Mouse (Mus musculus) hindbrain, embryonic 15.5 days (tissue): ENCODE data around the gene Rad51b. TPM values are rescaled to one million over a fixed set of nuclear protein-coding genes. Genes with fewer than 3 reads are reported as not detected.

Experiments used
- ATAC-seq: fragments of 200-750 bp; cut with Nextera tagmentation; 2 replicates; pipeline ENCODE4 v1.8.0; 2017; ENCODE audit warnings: low read depth, moderate number of reproducible peaks, moderate TSS enrichment; ENCODE audit not compliant: low FRiP score
- H3K27ac ChIP-seq: fragments of 300-500 bp; sonication (generic); replicated peaks from 2 replicates; pipeline ENCODE4 v1.5.1; 2015; ENCODE audit warnings: mild to moderate bottlenecking, inconsistent platforms
- H3K27me3 ChIP-seq: fragments of 300-500 bp; sonication (generic); 2 replicates; pipeline ENCODE4 v1.6.1; 2015; ENCODE audit warnings: control low read depth, inconsistent platforms
- H3K36me3 ChIP-seq: fragments of 300-500 bp; sonication (generic); 2 replicates; pipeline ENCODE4 v1.6.1; 2015; ENCODE audit warnings: control low read depth, inconsistent platforms
- H3K4me1 ChIP-seq: fragments of 300-500 bp; sonication (generic); replicated peaks from 2 replicates; pipeline ENCODE4 v1.6.1; 2015; ENCODE audit warnings: control low read depth, inconsistent platforms
- H3K4me2 ChIP-seq: fragments of 300-500 bp; sonication (generic); 2 replicates; pipeline ENCODE4 v1.6.1; 2015; ENCODE audit warnings: moderate library complexity, mild to moderate bottlenecking, inconsistent platforms
- H3K4me3 ChIP-seq: fragments of 300-500 bp; sonication (generic); 2 replicates; pipeline ENCODE4 v1.5.1; 2015; ENCODE audit warnings: mild to moderate bottlenecking, inconsistent platforms
- H3K9ac ChIP-seq: fragments of 300-500 bp; sonication (generic); 2 replicates; pipeline ENCODE4 v1.6.1; 2015; ENCODE audit warnings: inconsistent platforms
- H3K9me3 ChIP-seq: fragments of 300-500 bp; sonication (generic); 2 replicates; pipeline ENCODE4 v1.6.1; 2016; ENCODE audit warnings: control low read depth, inconsistent platforms
- WGBS: fragments of 180-500 bp; shearing (Covaris S2); methylation state at CpG from one replicate; pipeline ENCODE4 v1.1.7; 2015; 5-methylcytosine and 5-hydroxymethylcytosine counted together
- polyA plus RNA-seq: library from polyadenylated mRNA; unstranded; fragments of >200 nt; fragmentation: Nextera tagmentation; extraction: Ambion mirVana; gene quantifications from 2 replicates; pipeline ENCODE4 v1.2.1, GENCODE M21; 2015

Gene Rad51b
- polyA plus RNA-seq, 1 experiment from 2014 or later: 1.7 TPM

DNA sequence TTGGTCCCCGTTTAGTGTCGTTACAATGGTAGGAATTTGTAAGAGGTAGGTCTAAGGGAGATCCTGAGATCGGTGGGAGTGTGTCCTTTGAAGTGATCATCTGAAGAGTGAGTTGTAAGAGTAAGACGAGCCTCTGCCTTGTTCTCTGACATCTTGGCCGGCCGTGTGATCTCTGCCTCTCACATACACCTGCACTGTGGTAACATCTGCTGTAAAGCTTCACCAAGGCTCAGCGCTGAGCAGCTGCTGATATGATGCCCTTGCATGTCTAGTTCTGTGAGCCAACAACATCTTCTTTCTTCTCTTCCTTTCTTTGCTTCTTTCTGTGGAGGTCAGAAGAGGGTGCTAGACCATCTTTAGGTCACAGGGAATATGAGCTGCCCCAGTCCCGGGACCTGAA is 41.7 kb downstream of the Rad51b start:
- no peak overlapping the region for H3K9ac ChIP-seq
- no peak for ATAC-seq
- 94% methylated on average over 8 of the region's 8 CpGs for WGBS

DNA sequence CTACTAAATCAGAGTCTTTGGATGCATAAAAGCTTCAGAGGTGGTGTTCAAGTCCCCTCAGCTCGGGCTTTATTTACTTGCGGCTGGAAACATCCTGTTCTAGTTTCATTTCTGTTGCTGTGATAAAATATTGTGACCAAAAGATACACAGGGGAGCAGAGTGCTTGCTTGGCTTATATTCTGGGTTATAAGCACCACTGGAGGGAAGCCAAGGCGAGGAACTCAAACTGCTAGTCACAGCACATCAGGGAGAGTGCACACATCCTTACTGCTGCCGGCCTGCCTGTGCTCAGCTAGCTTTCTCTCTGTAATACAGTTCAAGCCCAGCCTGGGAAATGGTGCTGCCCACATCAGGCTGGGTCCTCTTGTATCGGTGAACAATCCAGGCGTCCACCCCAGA is 43.4 kb downstream of the Rad51b start:
- no peak overlapping the region for H3K4me2 ChIP-seq
- H3K4me1 ChIP-seq: no peaks in the 10 kb centered on the region
- H3K27me3 ChIP-seq: no peaks in the 10 kb centered on the region
- H3K9me3 ChIP-seq: no peaks in the 10 kb centered on the region
- H3K36me3 ChIP-seq: no peaks in the 10 kb centered on the region
- WGBS: 77% methylated on average over 6 of the region's 6 CpGs
- no peak overlapping the region for H3K9ac ChIP-seq
- no peak for ATAC-seq
- no peak overlapping the region for H3K27ac ChIP-seq
- H3K4me3 ChIP-seq: no peak overlapping the region

More for the DNA sequence above, 41.7 kb downstream of the Rad51b start:
- no peaks in the 10 kb centered on the region for H3K36me3 ChIP-seq
- no peak overlapping the region for H3K4me3 ChIP-seq
- no peak overlapping the region for H3K27ac ChIP-seq
- H3K4me2 ChIP-seq: no peak overlapping the region
- no peaks in the 10 kb centered on the region for H3K4me1 ChIP-seq
- no peaks in the 10 kb centered on the region for H3K27me3 ChIP-seq
- no peaks in the 10 kb centered on the region for H3K9me3 ChIP-seq

DNA sequence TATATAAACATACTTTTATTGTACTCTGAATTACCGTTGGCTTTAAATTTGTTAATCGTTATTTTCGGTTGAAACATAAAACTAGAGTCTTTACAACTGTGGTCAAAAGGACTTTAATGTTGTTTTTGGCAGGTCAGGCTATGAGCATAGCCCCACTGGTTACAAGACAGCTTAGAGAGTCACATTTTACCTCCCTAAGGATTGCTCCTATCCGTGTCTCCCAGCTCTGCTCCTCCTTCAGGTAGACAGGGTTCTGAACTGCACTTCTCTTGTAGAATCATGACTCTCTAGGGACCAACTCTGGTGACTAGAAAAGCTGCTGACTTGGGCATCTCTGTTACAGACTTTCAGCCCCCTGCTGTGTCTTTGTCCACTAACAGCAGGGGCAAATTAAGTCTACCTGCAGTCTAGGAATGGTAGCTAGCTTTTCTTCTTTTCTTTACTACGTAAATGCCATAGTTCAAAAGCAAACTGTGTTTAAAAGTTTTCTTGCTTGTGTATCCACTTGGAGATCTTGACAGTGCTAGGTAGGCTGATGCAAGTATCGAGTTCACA is 44.3 kb downstream of the Rad51b start:
- 63% methylated on average over 6 of the region's 6 CpGs for WGBS
- Histone ChIP-seq H3K4me2 (no peak overlapping the region), H3K9me3 (no peaks in the 10 kb centered on the region), H3K27ac (no peak overlapping the region), H3K4me3 (no peak overlapping the region), H3K27me3 (no peaks in the 10 kb centered on the region), H3K36me3 (no peaks in the 10 kb centered on the region), H3K4me1 (no peaks in the 10 kb centered on the region), H3K9ac (no peak overlapping the region)
- ATAC-seq: no peak

DNA sequence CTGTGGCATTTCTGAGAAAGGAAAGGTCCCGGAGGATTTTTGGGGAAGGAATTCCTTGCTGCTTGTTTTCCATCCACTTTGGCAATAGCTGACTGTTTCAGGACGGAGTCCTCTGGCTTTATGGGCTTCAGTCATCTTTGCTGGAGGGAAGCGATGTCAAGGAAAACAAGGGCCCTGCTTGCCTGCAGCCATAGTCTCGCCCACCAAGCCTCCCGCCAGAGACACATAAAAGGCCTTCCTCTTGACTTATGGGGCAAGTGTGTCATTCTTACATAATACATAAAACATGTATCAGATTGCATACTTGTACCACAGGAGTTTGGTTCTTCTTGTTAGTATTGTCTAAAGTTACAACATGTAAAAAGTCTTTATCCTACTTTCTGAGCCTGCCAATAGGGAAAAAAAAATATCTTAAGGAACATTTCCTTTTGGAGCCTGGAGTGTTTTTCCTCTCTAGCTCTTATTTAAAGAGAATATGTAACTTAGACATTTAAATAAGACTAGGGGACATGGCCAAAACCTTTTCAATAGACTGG is 49.2 kb downstream of the Rad51b start:
- ATAC-seq: no peak
- Histone ChIP-seq H3K9me3 (no peaks in the 10 kb centered on the region), H3K4me2 (no peak overlapping the region), H3K36me3 (no peaks in the 10 kb centered on the region), H3K4me3 (no peak overlapping the region), H3K27ac (no peak overlapping the region), H3K9ac (no peak overlapping the region), H3K27me3 (no peaks in the 10 kb centered on the region), H3K4me1 (peaks cover 6% of the 10 kb centered on the region)
- WGBS: 75% methylated on average over 5 of the region's 5 CpGs

DNA sequence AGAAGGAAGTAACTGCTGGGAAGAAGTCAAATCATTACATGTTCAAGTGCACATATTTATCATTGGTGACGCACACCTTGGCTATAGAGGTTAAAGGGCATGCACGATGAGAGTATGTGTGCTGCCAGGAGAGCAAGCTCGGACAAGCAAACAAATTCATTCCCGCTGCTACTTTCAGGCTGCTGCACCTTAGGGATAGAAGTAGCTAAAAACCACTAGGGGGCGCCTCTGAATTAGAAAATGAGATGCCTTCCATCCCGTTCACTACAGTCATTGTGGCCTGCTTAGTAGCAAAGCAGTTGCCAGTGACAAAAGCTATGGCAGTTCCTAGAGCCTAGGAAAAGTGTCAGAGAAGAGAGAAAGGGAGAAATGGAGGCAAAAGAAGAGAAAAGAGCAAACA is 50.6 kb downstream of the Rad51b start:
- peaks cover 7% of the 10 kb centered on the region for H3K4me1 ChIP-seq
- H3K9me3 ChIP-seq: no peaks in the 10 kb centered on the region
- no peak overlapping the region for H3K4me3 ChIP-seq
- no peak overlapping the region for H3K9ac ChIP-seq
- ATAC-seq: peak; percentile 78; the same call in 1 of the 2 replicates
- no peak overlapping the region for H3K4me2 ChIP-seq
- 9% methylated on average over 6 of the region's 6 CpGs for WGBS
- no peaks in the 10 kb centered on the region for H3K27me3 ChIP-seq
- no peaks in the 10 kb centered on the region for H3K36me3 ChIP-seq
- no peak overlapping the region for H3K27ac ChIP-seq

DNA sequence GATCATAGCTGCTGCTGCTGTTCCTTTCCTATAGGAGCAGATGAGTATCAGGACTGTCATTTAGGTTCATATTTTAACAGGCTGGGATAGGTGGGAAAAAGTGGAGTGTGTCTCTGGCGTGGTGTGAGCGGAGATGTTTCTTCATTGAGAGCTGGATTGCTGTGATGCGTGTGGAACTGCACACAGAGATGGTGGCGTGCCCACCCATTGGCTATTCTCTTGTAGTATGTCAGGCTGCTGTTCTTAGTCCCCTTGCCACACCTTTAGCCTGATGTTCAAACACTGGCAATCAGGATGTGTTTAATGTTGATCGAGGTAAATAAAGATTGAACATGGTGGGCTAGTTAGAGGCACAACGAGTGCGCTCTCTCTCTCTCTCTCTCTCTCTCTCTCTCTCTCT is 54.4 kb downstream of the Rad51b start:
- Histone ChIP-seq H3K4me2 (no peak overlapping the region), H3K27ac (no peak overlapping the region), H3K4me1 (peaks cover 16% of the 10 kb centered on the region), H3K9me3 (no peaks in the 10 kb centered on the region), H3K36me3 (no peaks in the 10 kb centered on the region), H3K9ac (no peak overlapping the region), H3K4me3 (no peak overlapping the region), H3K27me3 (no peaks in the 10 kb centered on the region)
- ATAC-seq: no peak
- WGBS: 95% methylated on average over 7 of the region's 7 CpGs

DNA sequence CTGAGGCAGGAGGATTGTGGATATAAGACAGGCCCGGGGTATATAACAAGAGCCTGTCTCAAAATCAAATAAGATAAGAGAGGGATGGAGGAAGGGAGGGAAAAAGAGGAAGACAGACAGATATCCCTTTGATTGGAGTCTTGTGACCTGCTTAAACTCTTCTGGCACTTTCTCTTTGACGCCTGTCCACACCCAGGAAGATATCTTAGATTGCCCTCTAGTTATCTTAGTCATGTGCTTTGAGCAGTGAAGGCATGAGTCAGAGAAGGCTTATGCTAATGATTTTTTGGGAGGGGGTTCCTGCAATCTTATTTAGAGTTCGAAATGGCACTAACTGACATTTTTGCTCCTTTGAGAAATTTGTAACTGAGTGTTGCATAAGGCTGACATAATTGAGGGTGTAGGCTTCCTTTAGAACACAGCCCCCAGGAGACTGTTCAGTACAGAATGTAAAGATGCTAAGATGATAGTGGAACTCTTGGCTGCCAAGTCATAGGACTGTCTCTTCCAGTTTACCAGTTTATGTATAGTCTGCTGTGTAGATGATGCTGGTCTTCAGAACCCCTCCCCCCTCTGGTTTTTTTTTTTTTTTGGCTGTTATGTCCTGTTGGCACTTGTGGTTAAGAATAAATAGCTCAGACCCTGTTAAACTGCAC is 55.1 kb downstream of the Rad51b start:
- Histone ChIP-seq H3K4me2 (no peak overlapping the region), H3K4me1 (peaks cover 16% of the 10 kb centered on the region), H3K27ac (no peak overlapping the region), H3K9ac (no peak overlapping the region), H3K9me3 (no peaks in the 10 kb centered on the region), H3K36me3 (no peaks in the 10 kb centered on the region), H3K27me3 (no peaks in the 10 kb centered on the region), H3K4me3 (no peak overlapping the region)
- ATAC-seq: no peak
- 88% methylated on average over 3 of the region's 3 CpGs for WGBS

DNA sequence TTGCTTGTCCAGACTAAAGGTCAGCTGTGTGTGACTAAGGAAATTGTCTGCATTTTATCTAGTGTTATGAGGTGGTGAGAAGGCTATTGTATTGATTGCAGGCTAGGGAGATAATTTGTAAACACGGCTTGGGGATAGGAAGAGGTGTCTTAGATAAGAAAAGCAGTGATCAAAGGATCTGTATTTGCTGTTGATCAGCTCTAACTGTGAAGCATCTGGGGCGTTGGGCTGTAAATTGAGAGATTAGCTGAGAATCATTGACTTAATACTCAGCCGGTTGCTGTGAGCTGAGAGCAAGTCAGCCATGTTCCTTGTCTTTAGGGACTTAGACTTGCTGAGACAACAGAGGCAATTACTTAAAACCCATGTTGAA is 55.6 kb downstream of the Rad51b start:
- WGBS: 28% methylated on average over 3 of the region's 3 CpGs
- Histone ChIP-seq H3K4me2 (no peak overlapping the region), H3K9me3 (no peaks in the 10 kb centered on the region), H3K9ac (no peak overlapping the region), H3K4me1 (peaks cover 12% of the 10 kb centered on the region), H3K27me3 (no peaks in the 10 kb centered on the region), H3K4me3 (no peak overlapping the region), H3K36me3 (no peaks in the 10 kb centered on the region), H3K27ac (0 out of 2 replicates have a peak overlapping the region, but pooled peaks have one; percentile 53)
- ATAC-seq: no peak

- no peak overlapping the region for H3K4me3 ChIP-seq
- no peak for ATAC-seq
- H3K9me3 ChIP-seq: no peaks in the 10 kb centered on the region
- H3K36me3 ChIP-seq: no peaks in the 10 kb centered on the region
- H3K27ac ChIP-seq: no peak overlapping the region
- H3K4me2 ChIP-seq: no peak overlapping the region
- WGBS: 60% methylated on average over 5 of the region's 5 CpGs
- no peaks in the 10 kb centered on the region for H3K27me3 ChIP-seq
- H3K9ac ChIP-seq: no peak overlapping the region
- peaks cover 10% of the 10 kb centered on the region for H3K4me1 ChIP-seq
These were observed 56.3 kb downstream of the Rad51b start for GRCm38 (mm10) chr12:79353356-79353755.

DNA sequence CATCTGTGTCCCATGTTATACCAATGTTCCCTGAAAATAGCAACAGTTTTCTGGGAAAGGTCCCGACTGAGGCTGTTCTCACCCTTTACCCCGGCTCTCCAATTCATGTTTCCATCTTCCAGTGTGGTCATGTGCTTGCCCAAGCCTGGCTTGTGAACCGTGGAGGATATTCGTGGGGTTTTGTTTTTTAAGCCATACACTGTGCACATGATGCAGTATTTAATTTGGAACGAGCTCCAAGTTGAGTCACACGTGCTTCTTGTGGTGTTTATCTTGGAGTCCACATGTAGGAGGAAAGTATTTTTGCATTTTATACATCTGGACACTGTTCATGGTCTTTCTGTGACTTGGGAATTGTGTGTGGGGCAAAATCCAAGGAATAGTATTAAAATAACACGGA is 57.5 kb downstream of the Rad51b start:
- H3K27ac ChIP-seq: no peak overlapping the region
- 83% methylated on average over 7 of the region's 7 CpGs for WGBS
- H3K27me3 ChIP-seq: no peaks in the 10 kb centered on the region
- ATAC-seq: no peak
- no peaks in the 10 kb centered on the region for H3K9me3 ChIP-seq
- no peaks in the 10 kb centered on the region for H3K36me3 ChIP-seq
- H3K4me1 ChIP-seq: peaks cover 10% of the 10 kb centered on the region
- H3K9ac ChIP-seq: no peak overlapping the region
- H3K4me2 ChIP-seq: no peak overlapping the region
- no peak overlapping the region for H3K4me3 ChIP-seq

DNA sequence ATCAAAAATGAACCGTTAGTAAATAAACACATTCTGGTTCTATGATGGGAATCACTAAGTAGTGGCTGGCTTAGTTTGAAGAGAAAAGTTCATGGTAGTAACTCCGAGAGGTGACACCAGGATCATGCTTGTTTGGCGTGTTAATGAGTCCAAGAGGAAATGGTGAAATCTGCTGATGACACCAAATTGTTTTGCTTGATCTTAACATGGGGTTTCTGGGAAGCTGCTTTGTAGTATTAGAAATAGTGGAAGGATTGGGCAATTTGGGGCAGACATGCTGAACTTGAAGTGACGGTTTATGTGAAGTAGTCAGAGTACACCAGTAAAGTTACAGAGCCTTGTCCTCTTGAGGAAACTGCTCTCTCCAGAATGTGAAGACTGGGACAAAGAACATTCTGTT is 59.1 kb downstream of the Rad51b start:
- Histone ChIP-seq H3K4me2 (no peak overlapping the region), H3K27me3 (no peaks in the 10 kb centered on the region), H3K36me3 (no peaks in the 10 kb centered on the region), H3K4me1 (peaks cover 10% of the 10 kb centered on the region), H3K9ac (no peak overlapping the region), H3K9me3 (no peaks in the 10 kb centered on the region), H3K27ac (no peak overlapping the region), H3K4me3 (no peak overlapping the region)
- ATAC-seq: no peak
- WGBS: 81% methylated on average over 4 of the region's 4 CpGs

- ATAC-seq: no peak
- H3K4me2 ChIP-seq: no peak overlapping the region
- H3K9me3 ChIP-seq: no peaks in the 10 kb centered on the region
- H3K36me3 ChIP-seq: no peaks in the 10 kb centered on the region
- 87% methylated on average over 5 of the region's 5 CpGs for WGBS
- no peak overlapping the region for H3K9ac ChIP-seq
- H3K27me3 ChIP-seq: no peaks in the 10 kb centered on the region
- peaks cover 9% of the 10 kb centered on the region for H3K4me1 ChIP-seq
- H3K27ac ChIP-seq: no peak overlapping the region
- no peak overlapping the region for H3K4me3 ChIP-seq
These were observed 60.5 kb downstream of the Rad51b start for GRCm38 (mm10) chr12:79357631-79358030.
